Mouse (Mus musculus) forebrain, embryonic 16.5 days (tissue): ENCODE data around the gene Gatad2a. TPM values are rescaled to one million over a fixed set of nuclear protein-coding genes. Genes with fewer than 3 reads are reported as not detected.

Experiments used
- ATAC-seq: fragments of 200-750 bp; cut with Nextera tagmentation; 2 replicates; pipeline ENCODE4 v1.8.0; 2017; ENCODE audit warnings: mild to moderate bottlenecking, moderate library complexity
- H3K27ac ChIP-seq: fragments of 300-500 bp; sonication (generic); 2 replicates; pipeline ENCODE4 v1.5.1; 2014; ENCODE audit warnings: low read length, control low read depth
- H3K27me3 ChIP-seq: fragments of 300-500 bp; sonication (generic); replicated peaks from 2 replicates; pipeline ENCODE4 v1.6.1; 2014; ENCODE audit warnings: low read length; ENCODE audit not compliant: control insufficient read depth, insufficient read depth
- H3K36me3 ChIP-seq: fragments of 300-500 bp; sonication (generic); 2 replicates; pipeline ENCODE4 v1.6.1; 2014; ENCODE audit not compliant: control insufficient read depth, insufficient read depth
- H3K4me1 ChIP-seq: fragments of 300-500 bp; sonication (generic); replicated peaks from 2 replicates; pipeline ENCODE4 v1.6.1; 2014; ENCODE audit warnings: low read length; ENCODE audit not compliant: control insufficient read depth, insufficient read depth
- H3K4me2 ChIP-seq: fragments of 300-500 bp; sonication (generic); 2 replicates; pipeline ENCODE4 v1.6.1; 2014; ENCODE audit warnings: mild to moderate bottlenecking, low read length, control low read depth
- H3K4me3 ChIP-seq: fragments of 300-500 bp; sonication (generic); replicated peaks from 2 replicates; pipeline ENCODE4 v1.5.1; 2014; ENCODE audit warnings: mild to moderate bottlenecking, low read length, control low read depth
- H3K9ac ChIP-seq: fragments of 300-500 bp; sonication (generic); replicated peaks from 2 replicates; pipeline ENCODE4 v1.6.1; 2014; ENCODE audit warnings: low read depth, low read length, control low read depth
- H3K9me3 ChIP-seq: fragments of 300-500 bp; sonication (generic); 2 replicates; pipeline ENCODE4 v1.6.1; 2016; ENCODE audit warnings: low read length; ENCODE audit not compliant: control insufficient read depth
- WGBS: fragments of 180-500 bp; shearing (Covaris S2); extraction: QIAGEN DNeasy Blood & Tissue Kit; methylation state at CpG from one replicate; pipeline ENCODE4 v1.1.7; 2014; 5-methylcytosine and 5-hydroxymethylcytosine counted together
- polyA plus RNA-seq: library from polyadenylated mRNA; unstranded; fragments of >200 nt; fragmentation: Nextera tagmentation; extraction: Ambion mirVana; gene quantifications from 2 replicates; pipeline ENCODE4 v1.2.1, GENCODE M21; 2015

Gene Gatad2a
- polyA plus RNA-seq, 1 experiment from 2014 or later: 22.6 TPM

- Histone ChIP-seq H3K4me1 (no peaks in the 10 kb centered on the region), H3K9me3 (no peaks in the 10 kb centered on the region), H3K36me3 (no peaks in the 10 kb centered on the region), H3K9ac (no peak overlapping the region), H3K27me3 (no peaks in the 10 kb centered on the region), H3K27ac (no peak overlapping the region), H3K4me2 (no peak overlapping the region), H3K4me3 (no peak overlapping the region)
- ATAC-seq: no peak
- 89% methylated on average over 3 of the region's 3 CpGs for WGBS
Observed at GRCm38 (mm10) chr8:69935431-69935830, 60.8 kb downstream of the Gatad2a start.

- no peaks in the 10 kb centered on the region for H3K27me3 ChIP-seq
- no peak overlapping the region for H3K4me2 ChIP-seq
- no peaks in the 10 kb centered on the region for H3K4me1 ChIP-seq
- ATAC-seq: no peak
- no peaks in the 10 kb centered on the region for H3K9me3 ChIP-seq
- no peak overlapping the region for H3K4me3 ChIP-seq
- no peak overlapping the region for H3K9ac ChIP-seq
- no peaks in the 10 kb centered on the region for H3K36me3 ChIP-seq
- no peak overlapping the region for H3K27ac ChIP-seq
- WGBS: 94% methylated on average over 5 of the region's 5 CpGs
Observed at GRCm38 (mm10) chr8:69934582-69934981, 61.6 kb downstream of the Gatad2a start.

- 89% methylated on average over 2 of the region's 2 CpGs for WGBS
- H3K36me3 ChIP-seq: no peaks in the 10 kb centered on the region
- no peaks in the 10 kb centered on the region for H3K4me1 ChIP-seq
- H3K9me3 ChIP-seq: no peaks in the 10 kb centered on the region
- no peak overlapping the region for H3K4me2 ChIP-seq
- H3K27ac ChIP-seq: no peak overlapping the region
- no peak overlapping the region for H3K4me3 ChIP-seq
- H3K27me3 ChIP-seq: no peaks in the 10 kb centered on the region
- no peak for ATAC-seq
- no peak overlapping the region for H3K9ac ChIP-seq
Observed at GRCm38 (mm10) chr8:69933811-69934210, 62.4 kb downstream of the Gatad2a start.

GRCm38 (mm10) chr8:69926901-69927300 is 69.3 kb downstream of the Gatad2a start:
- no peak overlapping the region for H3K4me3 ChIP-seq
- H3K4me1 ChIP-seq: no peaks in the 10 kb centered on the region
- H3K9me3 ChIP-seq: no peaks in the 10 kb centered on the region
- no peak overlapping the region for H3K9ac ChIP-seq
- no peak overlapping the region for H3K27ac ChIP-seq
- no peaks in the 10 kb centered on the region for H3K27me3 ChIP-seq
- no peaks in the 10 kb centered on the region for H3K36me3 ChIP-seq
- H3K4me2 ChIP-seq: no peak overlapping the region
- ATAC-seq: no peak

GRCm38 (mm10) chr8:69923986-69924385 is 72.2 kb downstream of the Gatad2a start:
- no peak overlapping the region for H3K9ac ChIP-seq
- no peaks in the 10 kb centered on the region for H3K27me3 ChIP-seq
- H3K27ac ChIP-seq: no peak overlapping the region
- WGBS: 84% methylated on average over 1 of the region's 1 CpGs
- no peak overlapping the region for H3K4me2 ChIP-seq
- no peak for ATAC-seq
- no peak overlapping the region for H3K4me3 ChIP-seq
- peaks cover 10% of the 10 kb centered on the region for H3K4me1 ChIP-seq
- no peaks in the 10 kb centered on the region for H3K9me3 ChIP-seq
- no peaks in the 10 kb centered on the region for H3K36me3 ChIP-seq

- 85% methylated on average over 2 of the region's 2 CpGs for WGBS
- no peak overlapping the region for H3K4me2 ChIP-seq
- H3K36me3 ChIP-seq: 0 out of 2 replicates have a peak, but pooled peaks cover 3% of the 10 kb centered on the region
- H3K27me3 ChIP-seq: no peaks in the 10 kb centered on the region
- H3K9me3 ChIP-seq: no peaks in the 10 kb centered on the region
- no peak overlapping the region for H3K27ac ChIP-seq
- H3K9ac ChIP-seq: no peak overlapping the region
- no peak for ATAC-seq
- H3K4me3 ChIP-seq: no peak overlapping the region
- H3K4me1 ChIP-seq: peaks cover 10% of the 10 kb centered on the region
Observed at GRCm38 (mm10) chr8:69921141-69921540, 75.0 kb downstream of the Gatad2a start.

- peak overlapping the region; percentile 29 for H3K27ac ChIP-seq
- 52% methylated on average over 11 of the region's 11 CpGs for WGBS
- no peaks in the 10 kb centered on the region for H3K27me3 ChIP-seq
- H3K4me2 ChIP-seq: no peak overlapping the region; the same call in 1 of the 2 replicates
- H3K9me3 ChIP-seq: no peaks in the 10 kb centered on the region
- no peak overlapping the region for H3K9ac ChIP-seq
- peak; percentile 32; the same call in 1 of the 2 replicates for ATAC-seq
- H3K36me3 ChIP-seq: 0 out of 2 replicates have a peak, but pooled peaks cover 4% of the 10 kb centered on the region
- H3K4me1 ChIP-seq: peaks cover 10% of the 10 kb centered on the region
- H3K4me3 ChIP-seq: no peak overlapping the region
Observed at GRCm38 (mm10) chr8:69919876-69920662, 76.1 kb downstream of the Gatad2a start.

GRCm38 (mm10) chr8:69919010-69919409 is 77.2 kb downstream of the Gatad2a start:
- ATAC-seq: peak; percentile 69
- no peak overlapping the region for H3K4me2 ChIP-seq
- no peaks in the 10 kb centered on the region for H3K27me3 ChIP-seq
- no peak overlapping the region for H3K27ac ChIP-seq
- 79% methylated on average over 1 of the region's 1 CpGs for WGBS
- H3K36me3 ChIP-seq: peaks cover 8% of the 10 kb centered on the region; the same call in 1 of the 2 replicates
- H3K9me3 ChIP-seq: no peaks in the 10 kb centered on the region
- peaks cover 10% of the 10 kb centered on the region for H3K4me1 ChIP-seq
- no peak overlapping the region for H3K9ac ChIP-seq
- H3K4me3 ChIP-seq: no peak overlapping the region

GRCm38 (mm10) chr8:69918506-69918905 is 77.7 kb downstream of the Gatad2a start:
- Histone ChIP-seq H3K9me3 (no peaks in the 10 kb centered on the region), H3K27me3 (no peaks in the 10 kb centered on the region), H3K4me1 (peaks cover 10% of the 10 kb centered on the region), H3K9ac (no peak overlapping the region), H3K36me3 (peaks cover 10% of the 10 kb centered on the region; the same call in 1 of the 2 replicates), H3K27ac (no peak overlapping the region), H3K4me3 (no peak overlapping the region), H3K4me2 (no peak overlapping the region)
- peak; percentile 27 for ATAC-seq
